Mouse (Mus musculus) 416B (cell line): ENCODE measurements at regions not wholly inside any gene's neighbourhood (a gene's known extent, or its start where the extent isn't known, plus 50 kb on each side); places are given as distances from the start of the nearest gene placed in this dataset.
"Not testable (repeated sequence)": the region's sequence is repeated elsewhere in the genome, so short reads cannot be mapped to it uniquely, and the experiment has no call there.

Source experiments
- DNase-seq: peaks from one replicate; pipeline ENCODE4 v3.0.0; 2011; ENCODE audit warnings: low read depth

DNA sequence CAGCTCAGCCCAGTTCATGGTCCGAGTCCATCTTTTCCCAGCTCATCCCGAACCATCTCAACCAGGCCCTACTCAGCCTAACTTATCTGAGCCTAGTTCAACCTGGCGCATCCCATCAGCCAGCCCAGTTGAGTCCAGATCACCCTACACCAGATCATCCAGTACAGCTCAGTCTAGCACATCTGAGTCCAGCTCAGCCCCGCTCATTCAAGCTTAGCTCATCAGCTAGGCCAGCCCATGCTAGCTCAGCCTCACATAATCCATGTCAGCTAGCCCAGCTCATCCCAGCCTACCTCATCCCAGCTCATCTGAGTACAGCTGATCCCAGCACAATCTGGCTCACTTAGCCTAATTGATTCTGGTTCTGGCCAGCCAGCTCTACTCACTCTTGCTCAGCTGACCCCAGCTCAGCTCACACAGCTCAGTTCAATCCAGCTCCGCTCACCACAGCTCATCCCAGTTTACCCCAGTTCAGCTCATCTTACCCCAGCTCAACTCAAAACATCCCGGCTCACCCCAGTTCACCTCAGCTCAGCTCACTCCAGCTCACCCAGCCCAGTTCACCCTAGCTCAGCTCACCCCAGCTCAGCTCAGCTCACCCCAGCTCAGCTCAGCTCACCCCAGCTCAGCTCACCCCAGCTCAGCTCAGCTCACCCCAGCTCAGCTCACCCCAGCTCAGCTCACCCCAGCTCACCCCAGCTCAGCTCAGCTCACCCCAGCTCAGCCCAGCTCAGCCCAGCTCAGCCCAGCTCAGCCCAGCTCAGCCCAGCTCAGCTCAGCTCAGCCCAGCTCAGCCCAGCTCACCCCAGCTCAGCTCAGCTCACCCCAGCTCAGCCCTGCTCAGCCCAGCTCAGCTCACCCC lies 65.3 kb upstream of the Adam6b start:
- DNase-seq, result no peak

DNA sequence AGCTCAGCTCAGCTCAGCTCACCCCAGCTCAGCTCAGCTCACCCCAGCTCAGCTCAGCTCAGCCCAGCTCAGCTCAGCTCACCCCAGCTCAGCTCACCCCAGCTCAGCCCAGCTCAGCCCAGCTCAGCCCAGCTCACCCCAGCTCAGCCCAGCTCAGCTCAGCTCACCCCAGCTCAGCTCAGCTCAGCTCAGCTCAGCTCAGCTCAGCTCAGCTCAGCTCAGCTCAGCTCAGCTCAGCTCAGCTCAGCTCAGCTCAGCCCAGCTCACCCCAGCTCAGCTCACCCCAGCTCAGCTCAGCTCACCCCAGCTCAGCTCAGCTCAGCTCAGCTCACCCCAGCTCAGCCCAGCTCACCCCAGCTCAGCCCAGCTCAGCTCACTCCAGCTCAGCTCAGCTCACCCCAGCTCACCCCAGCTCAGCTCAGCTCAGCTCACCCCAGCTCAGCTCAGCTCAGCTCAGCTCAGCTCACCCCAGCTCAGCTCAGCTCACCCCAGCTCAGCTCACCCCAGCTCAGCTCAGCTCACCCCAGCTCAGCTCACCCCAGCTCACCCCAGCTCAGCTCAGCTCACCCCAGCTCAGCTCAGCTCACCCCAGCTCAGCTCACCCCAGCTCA lies 64.6 kb upstream of the Adam6b start:
- not testable (repeated sequence) for DNase-seq

DNA sequence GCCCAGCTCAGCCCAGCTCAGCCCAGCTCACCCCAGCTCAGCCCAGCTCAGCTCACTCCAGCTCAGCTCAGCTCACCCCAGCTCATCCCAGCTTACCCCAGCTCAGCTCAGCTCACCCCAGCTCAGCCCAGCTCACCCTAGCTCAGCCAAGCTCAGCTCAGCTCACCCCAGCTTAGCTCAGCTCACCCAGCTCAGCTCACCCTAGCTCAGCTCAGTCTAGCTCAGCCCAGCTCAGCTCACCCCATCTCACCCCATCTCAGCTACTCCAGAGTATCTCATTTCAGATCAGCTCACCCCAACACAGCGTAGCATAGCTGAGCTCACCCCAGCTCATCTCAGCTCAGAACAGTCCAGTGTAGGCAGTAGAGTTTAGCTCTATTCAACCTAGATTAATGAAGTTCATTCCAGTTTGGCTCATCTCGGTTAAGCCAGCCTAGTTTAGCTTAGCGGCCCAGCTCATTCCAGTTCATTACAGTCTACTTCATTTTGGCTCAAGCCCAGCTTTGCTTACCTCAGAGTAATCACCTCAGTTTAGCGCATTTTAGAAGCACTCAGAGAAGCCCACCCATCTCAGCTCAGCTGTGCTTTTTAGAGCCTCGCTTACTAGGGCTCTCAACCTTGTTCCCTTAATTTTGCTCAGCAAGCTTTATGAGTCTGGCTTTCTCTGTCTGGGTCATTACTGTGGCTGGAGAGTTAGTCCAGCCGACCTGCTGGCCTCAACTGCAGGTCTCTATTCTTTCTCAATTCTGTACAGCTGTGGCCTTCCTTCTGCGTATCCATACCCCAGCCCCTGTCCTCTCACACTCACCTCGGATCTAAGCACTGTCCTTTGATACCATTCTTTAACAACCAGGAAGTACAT lies 63.9 kb upstream of the Adam6b start:
- no peak for DNase-seq

DNA sequence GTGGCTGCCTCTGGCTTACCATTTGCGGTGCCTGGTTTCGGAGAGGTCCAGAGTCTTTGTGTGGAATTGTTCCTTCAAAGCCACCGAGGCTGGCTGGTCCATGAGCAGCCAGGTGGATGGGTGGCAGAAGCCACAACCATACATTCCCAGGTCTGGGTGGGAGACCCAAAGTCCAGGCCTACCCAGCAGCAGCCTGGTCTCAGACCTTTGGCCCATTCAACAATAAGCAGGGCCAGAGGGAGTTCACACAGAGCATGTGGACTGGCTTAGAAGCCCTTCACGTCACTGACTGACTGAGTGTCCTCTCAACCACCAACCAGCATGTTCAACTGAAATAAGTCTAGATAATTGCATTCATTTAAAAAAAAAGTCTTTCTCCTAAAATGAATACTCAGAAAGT lies 62.7 kb upstream of the Adam6b start:
- no peak for DNase-seq

DNA sequence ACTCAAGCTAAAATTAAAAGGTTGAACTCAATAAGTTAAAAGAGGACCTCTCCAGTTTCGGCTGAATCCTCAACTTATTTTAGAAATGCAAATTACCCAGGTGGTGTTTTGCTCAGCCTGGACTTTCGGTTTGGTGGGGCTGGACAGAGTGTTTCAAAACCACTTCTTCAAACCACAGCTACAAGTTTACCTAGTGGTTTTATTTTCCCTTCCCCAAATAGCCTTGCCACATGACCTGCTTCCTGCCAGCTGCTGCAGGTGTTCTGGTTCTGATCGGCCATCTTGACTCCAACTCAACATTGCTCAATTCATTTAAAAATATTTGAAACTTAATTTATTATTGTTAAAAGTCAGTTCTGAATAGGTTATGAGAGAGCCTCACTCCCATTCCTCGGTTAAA lies 62.0 kb upstream of the Adam6b start:
- DNase-seq, result peak; percentile 74

DNA sequence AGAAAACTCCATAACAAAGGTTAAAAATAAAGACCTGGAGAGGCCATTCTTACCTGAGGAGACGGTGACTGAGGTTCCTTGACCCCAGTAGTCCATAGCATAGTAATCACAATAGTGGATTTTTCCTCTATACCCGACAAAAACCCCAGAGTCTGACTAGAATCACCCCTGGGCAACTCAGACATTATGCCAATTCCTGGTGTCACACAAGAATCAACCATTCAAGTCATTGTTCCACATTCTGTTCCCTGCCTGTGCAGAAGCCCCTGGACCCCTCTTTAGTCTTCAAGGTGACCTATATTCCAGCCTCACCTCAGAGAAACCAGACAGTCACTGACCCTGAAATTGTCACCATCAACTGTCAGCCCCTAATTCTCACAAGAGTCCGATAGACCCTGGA lies 60.9 kb upstream of the Adam6b start:
- DNase-seq, result no peak

DNA sequence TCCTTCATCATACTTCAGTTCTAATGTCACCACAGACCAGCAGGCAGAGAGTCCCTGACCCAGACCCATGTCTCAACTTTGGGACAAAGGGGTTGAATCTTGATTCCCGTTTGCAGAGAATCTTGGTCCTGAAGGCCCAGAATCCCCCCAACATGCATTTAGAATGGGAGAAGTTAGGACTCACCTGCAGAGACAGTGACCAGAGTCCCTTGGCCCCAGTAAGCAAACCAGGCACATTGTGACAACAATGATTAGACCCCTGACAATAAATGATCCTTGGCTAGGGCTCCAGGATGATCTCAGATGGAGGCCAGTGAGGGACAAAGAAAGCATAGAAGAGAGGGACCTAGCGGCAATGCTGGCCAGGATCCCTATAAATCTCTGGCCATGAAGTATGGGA lies 60.4 kb upstream of the Adam6b start:
- no peak for DNase-seq

DNA sequence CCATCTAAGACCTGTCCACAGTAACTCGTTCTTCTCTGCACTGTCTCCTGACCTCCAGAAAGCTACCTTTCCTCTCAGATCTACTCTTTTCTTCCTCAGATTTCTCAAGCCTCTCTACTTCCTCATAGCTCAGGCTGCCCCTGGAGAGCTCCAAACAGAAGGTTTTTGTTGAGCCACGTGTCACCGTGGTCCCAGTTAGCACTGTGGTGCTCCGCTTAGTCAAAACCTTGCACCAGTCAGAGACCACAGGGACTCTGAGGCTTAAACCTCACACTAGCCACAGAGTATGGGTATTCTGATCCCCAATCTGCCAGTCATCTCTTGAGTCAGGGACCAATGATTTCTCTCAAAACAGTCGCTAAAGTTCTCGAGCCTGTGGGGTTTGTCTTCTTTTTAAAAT lies 59.0 kb upstream of the Adam6b start:
- DNase-seq, result peak; percentile 31
